Mouse (Mus musculus): Measurements from ENCODE around the gene Mical2. TPM values are rescaled to one million over a fixed set of nuclear protein-coding genes. Genes with fewer than 3 reads are reported as not detected.

Gene Mical2
- polyA plus RNA-seq, 1 experiment from 2014 or later, result 4.4 TPM

- Histone ChIP-seq H3K36me3 (no peaks in the 10 kb centered on the region), H3K9ac (no peak overlapping the region), H3K4me3 (no peak overlapping the region), H3K4me2 (no peak overlapping the region), H3K27me3 (no peaks in the 10 kb centered on the region), H3K27ac (no peak overlapping the region), H3K9me3 (no peaks in the 10 kb centered on the region), H3K4me1 (peaks cover 11% of the 10 kb centered on the region; the same call in 1 of the 2 replicates)
- 77% methylated on average over 3 of the region's 3 CpGs for WGBS
- ATAC-seq (ENCODE audit: insufficient number of reproducible peaks, low FRiP score, low TSS enrichment, low read depth), result no peak
Measured at GRCm38 (mm10) chr7:112215871-112216270, 9.8 kb upstream of the Mical2 start.

- no peak overlapping the region for H3K4me3 ChIP-seq
- H3K36me3 ChIP-seq, result no peaks in the 10 kb centered on the region
- H3K9ac ChIP-seq, result no peak overlapping the region
- no peak overlapping the region for H3K4me2 ChIP-seq
- H3K27me3 ChIP-seq, result no peaks in the 10 kb centered on the region
- 61% methylated on average over 5 of the region's 5 CpGs for WGBS
- no peaks in the 10 kb centered on the region for H3K9me3 ChIP-seq
- no peak for ATAC-seq (ENCODE audit: insufficient number of reproducible peaks, low FRiP score, low TSS enrichment, low read depth)
- peaks cover 11% of the 10 kb centered on the region; the same call in 1 of the 2 replicates for H3K4me1 ChIP-seq
- H3K27ac ChIP-seq, result no peak overlapping the region
Measured at GRCm38 (mm10) chr7:112216720-112217119, 8.9 kb upstream of the Mical2 start.

GRCm38 (mm10) chr7:112217208-112217607 is 8.4 kb upstream of the Mical2 start:
- no peak overlapping the region for H3K4me3 ChIP-seq
- H3K27ac ChIP-seq, result no peak overlapping the region
- H3K9me3 ChIP-seq, result no peaks in the 10 kb centered on the region
- H3K4me1 ChIP-seq, result peaks cover 11% of the 10 kb centered on the region; the same call in 1 of the 2 replicates
- no peaks in the 10 kb centered on the region for H3K36me3 ChIP-seq
- no peak overlapping the region for H3K4me2 ChIP-seq
- H3K9ac ChIP-seq, result no peak overlapping the region
- ATAC-seq (ENCODE audit: insufficient number of reproducible peaks, low FRiP score, low TSS enrichment, low read depth), result no peak
- H3K27me3 ChIP-seq, result no peaks in the 10 kb centered on the region
- 52% methylated on average over 6 of the region's 6 CpGs for WGBS

GRCm38 (mm10) chr7:112222733-112223524 is 2.7 kb upstream of the Mical2 start:
- Histone ChIP-seq H3K9me3 (no peaks in the 10 kb centered on the region), H3K4me3 (no peak overlapping the region), H3K9ac (no peak overlapping the region), H3K36me3 (no peaks in the 10 kb centered on the region), H3K4me1 (peaks cover 20% of the 10 kb centered on the region), H3K4me2 (no peak overlapping the region), H3K27me3 (peaks cover 43% of the 10 kb centered on the region), H3K27ac (no peak overlapping the region)
- no peak for ATAC-seq (ENCODE audit: insufficient number of reproducible peaks, low FRiP score, low TSS enrichment, low read depth)
- WGBS, result 58% methylated on average over 7 of the region's 7 CpGs

GRCm38 (mm10) chr7:112224854-112225253 is 802 bp upstream of the Mical2 start:
- ATAC-seq (ENCODE audit: insufficient number of reproducible peaks, low FRiP score, low TSS enrichment, low read depth), result no peak
- WGBS, result 74% methylated on average over 12 of the region's 12 CpGs
- no peak overlapping the region for H3K27ac ChIP-seq
- H3K36me3 ChIP-seq, result no peaks in the 10 kb centered on the region
- peak overlapping the region; percentile 95; the same call in 1 of the 2 replicates for H3K4me2 ChIP-seq
- H3K27me3 ChIP-seq, result peaks cover 45% of the 10 kb centered on the region
- H3K4me3 ChIP-seq, result no peak overlapping the region
- H3K9me3 ChIP-seq, result no peaks in the 10 kb centered on the region
- H3K4me1 ChIP-seq, result peaks cover 20% of the 10 kb centered on the region
- H3K9ac ChIP-seq, result no peak overlapping the region

GRCm38 (mm10) chr7:112226446-112227265 is 1.0 kb downstream of the Mical2 start:
- no peak for ATAC-seq (ENCODE audit: insufficient number of reproducible peaks, low FRiP score, low TSS enrichment, low read depth)
- Histone ChIP-seq H3K27ac (no peak overlapping the region), H3K27me3 (peaks cover 45% of the 10 kb centered on the region), H3K36me3 (no peaks in the 10 kb centered on the region), H3K9me3 (no peaks in the 10 kb centered on the region), H3K4me3 (peak overlapping the region; percentile 52), H3K4me2 (peak overlapping the region; percentile 95), H3K9ac (peak overlapping the region; percentile 24; the same call in 1 of the 2 replicates), H3K4me1 (peaks cover 20% of the 10 kb centered on the region)
- 9% methylated on average over 24 of the region's 24 CpGs for WGBS

GRCm38 (mm10) chr7:112227266-112227562 is 1.6 kb downstream of the Mical2 start:
- Histone ChIP-seq H3K9ac (no peak overlapping the region), H3K9me3 (no peaks in the 10 kb centered on the region), H3K4me3 (peak overlapping the region; percentile 52), H3K27ac (no peak overlapping the region), H3K27me3 (peaks cover 45% of the 10 kb centered on the region), H3K4me2 (no peak overlapping the region), H3K36me3 (no peaks in the 10 kb centered on the region), H3K4me1 (peaks cover 20% of the 10 kb centered on the region)
- WGBS, result 57% methylated on average over 6 of the region's 6 CpGs
- no peak for ATAC-seq (ENCODE audit: insufficient number of reproducible peaks, low FRiP score, low TSS enrichment, low read depth)

- peaks cover 37% of the 10 kb centered on the region for H3K27me3 ChIP-seq
Measured at GRCm38 (mm10) chr7:112228827-112229498, 3.3 kb downstream of the Mical2 start.

GRCm38 (mm10) chr7:112231731-112232130 is 6.1 kb downstream of the Mical2 start:
- Histone ChIP-seq H3K4me3 (no peak overlapping the region), H3K4me1 (peaks cover 11% of the 10 kb centered on the region), H3K9me3 (no peaks in the 10 kb centered on the region), H3K27ac (no peak overlapping the region), H3K4me2 (no peak overlapping the region), H3K9ac (no peak overlapping the region), H3K27me3 (peaks cover 14% of the 10 kb centered on the region), H3K36me3 (no peaks in the 10 kb centered on the region)
- 79% methylated on average over 7 of the region's 7 CpGs for WGBS
- ATAC-seq (ENCODE audit: insufficient number of reproducible peaks, low FRiP score, low TSS enrichment, low read depth), result no peak

More at GRCm38 (mm10) chr7:112228827-112229498, 3.3 kb downstream of the Mical2 start:
- H3K9me3 ChIP-seq, result no peaks in the 10 kb centered on the region
- no peak overlapping the region for H3K4me2 ChIP-seq
- 58% methylated on average over 20 of the region's 20 CpGs for WGBS
- ATAC-seq (ENCODE audit: insufficient number of reproducible peaks, low FRiP score, low TSS enrichment, low read depth), result 0 out of 2 replicates have a peak, but pooled peaks have one; percentile 37
- no peak overlapping the region for H3K4me3 ChIP-seq
- no peaks in the 10 kb centered on the region for H3K36me3 ChIP-seq
- H3K4me1 ChIP-seq, result peaks cover 29% of the 10 kb centered on the region
- no peak overlapping the region for H3K9ac ChIP-seq
- H3K27ac ChIP-seq, result no peak overlapping the region

GRCm38 (mm10) chr7:112233345-112234005 is 7.8 kb downstream of the Mical2 start:
- no peak overlapping the region for H3K4me3 ChIP-seq
- H3K27ac ChIP-seq, result no peak overlapping the region
- H3K36me3 ChIP-seq, result no peaks in the 10 kb centered on the region
- 24% methylated on average over 7 of the region's 7 CpGs for WGBS
- H3K27me3 ChIP-seq, result no peaks in the 10 kb centered on the region; the same call in 1 of the 2 replicates
- H3K9ac ChIP-seq, result no peak overlapping the region
- peaks cover 11% of the 10 kb centered on the region for H3K4me1 ChIP-seq
- no peak overlapping the region for H3K4me2 ChIP-seq
- H3K9me3 ChIP-seq, result no peaks in the 10 kb centered on the region
- no peak for ATAC-seq (ENCODE audit: insufficient number of reproducible peaks, low FRiP score, low TSS enrichment, low read depth)

GRCm38 (mm10) chr7:112234410-112234809 is 8.8 kb downstream of the Mical2 start:
- no peaks in the 10 kb centered on the region for H3K9me3 ChIP-seq
- no peak overlapping the region for H3K4me2 ChIP-seq
- H3K4me1 ChIP-seq, result peaks cover 14% of the 10 kb centered on the region
- WGBS, result 63% methylated on average over 4 of the region's 4 CpGs
- H3K4me3 ChIP-seq, result no peak overlapping the region
- H3K27me3 ChIP-seq, result no peaks in the 10 kb centered on the region; the same call in 1 of the 2 replicates
- no peaks in the 10 kb centered on the region for H3K36me3 ChIP-seq
- H3K27ac ChIP-seq, result no peak overlapping the region
- no peak for ATAC-seq (ENCODE audit: insufficient number of reproducible peaks, low FRiP score, low TSS enrichment, low read depth)
- H3K9ac ChIP-seq, result no peak overlapping the region

Measured in limb, embryonic 15.5 days (tissue).